8 mouse cellular contexts compared by ENCODE assay signal in genomic region chr10:60825955-60826354, GRCm38 (mm10). TPM values are rescaled to one million over a fixed set of nuclear protein-coding genes. Genes with fewer than 3 reads are reported as not detected.
DNase-seq lines count a peak whose midpoint lies in the region; ATAC-seq lines count a peak whose summit lies in the region.

No protein-coding gene starts in this region.

- no peaks in the 10 kb centered on the region for H3K9me3 ChIP-seq in intestine, embryonic 14.5 days (ENCODE audit: control insufficient read depth, low read length)
- H3K9me3 ChIP-seq in intestine, embryonic 16.5 days (ENCODE audit: control insufficient read depth, low read length) = no peaks in the 10 kb centered on the region
- no peaks in the 10 kb centered on the region for H3K9me3 ChIP-seq in embryonic facial prominence, embryonic 12.5 days
- H3K9me3 ChIP-seq in hindbrain, embryonic 12.5 days (replicated peaks) = no peaks in the 10 kb centered on the region
- no peaks in the 10 kb centered on the region for H3K9me3 ChIP-seq in midbrain, embryonic 15.5 days

- H3K4me3 ChIP-seq in intestine, embryonic 14.5 days (ENCODE audit: low read depth, low read length) = no peak overlapping the region
- no peak overlapping the region for H3K4me3 ChIP-seq in intestine, embryonic 16.5 days (ENCODE audit: low read length)
- peak overlapping the region; percentile 35; the same call in 1 of the 2 replicates for H3K4me3 ChIP-seq in embryonic facial prominence, embryonic 12.5 days
- no peak overlapping the region for H3K4me3 ChIP-seq in hindbrain, embryonic 12.5 days
- peak overlapping the region; percentile 47 for H3K4me3 ChIP-seq in midbrain, embryonic 15.5 days

- DNase-seq in intestine, embryonic 14.5 days (ENCODE audit: low spot score) = no peak
- no peak for DNase-seq in ovary, postnatal 14 days (ENCODE audit: low spot score)
- DNase-seq in gastrocnemius, postnatal 4 days (ENCODE audit: low spot score in 2 of 2) = no peak
- no peak for DNase-seq in thymus, adult 18-20 months

- ATAC-seq in intestine, embryonic 14.5 days (replicated peaks; ENCODE audit: low FRiP score, low TSS enrichment, low read depth) = no peak
- ATAC-seq in intestine, embryonic 16.5 days = no peak
- no peak for ATAC-seq in embryonic facial prominence, embryonic 12.5 days (ENCODE audit: insufficient number of reproducible peaks, insufficient read depth, low FRiP score, low TSS enrichment)
- no peak for ATAC-seq in hindbrain, embryonic 12.5 days (ENCODE audit: low FRiP score)
- ATAC-seq in midbrain, embryonic 15.5 days (replicated peaks) = no peak

- peaks cover 38% of the 10 kb centered on the region for H3K4me1 ChIP-seq in intestine, embryonic 14.5 days (replicated peaks; ENCODE audit: control insufficient read depth, insufficient read depth, low read length)
- peaks cover 41% of the 10 kb centered on the region for H3K4me1 ChIP-seq in intestine, embryonic 16.5 days (ENCODE audit: control insufficient read depth, insufficient read depth, low read length)
- peaks cover 72% of the 10 kb centered on the region for H3K4me1 ChIP-seq in embryonic facial prominence, embryonic 12.5 days
- H3K4me1 ChIP-seq in hindbrain, embryonic 12.5 days = peaks cover 38% of the 10 kb centered on the region
- H3K4me1 ChIP-seq in midbrain, embryonic 15.5 days = peaks cover 42% of the 10 kb centered on the region

- H3K9ac ChIP-seq in intestine, embryonic 14.5 days (ENCODE audit: low read length) = no peak overlapping the region
- H3K9ac ChIP-seq in intestine, embryonic 16.5 days (ENCODE audit: low read depth, low read length) = no peak overlapping the region
- peak overlapping the region; percentile 48; the same call in 1 of the 2 replicates for H3K9ac ChIP-seq in embryonic facial prominence, embryonic 12.5 days
- H3K9ac ChIP-seq in hindbrain, embryonic 12.5 days = no peak overlapping the region
- H3K9ac ChIP-seq in midbrain, embryonic 15.5 days = no peak overlapping the region; the same call in 1 of the 2 replicates

- H3K27me3 ChIP-seq in intestine, embryonic 14.5 days (replicated peaks; ENCODE audit: control insufficient read depth, insufficient read depth, low read length) = peaks cover 18% of the 10 kb centered on the region
- H3K27me3 ChIP-seq in intestine, embryonic 16.5 days (replicated peaks; ENCODE audit: control insufficient read depth, insufficient read depth, low read length) = peaks cover 17% of the 10 kb centered on the region
- peaks cover 38% of the 10 kb centered on the region for H3K27me3 ChIP-seq in embryonic facial prominence, embryonic 12.5 days
- peaks cover 80% of the 10 kb centered on the region for H3K27me3 ChIP-seq in hindbrain, embryonic 12.5 days
- peaks cover 30% of the 10 kb centered on the region for H3K27me3 ChIP-seq in midbrain, embryonic 15.5 days (replicated peaks)

- H3K4me2 ChIP-seq in intestine, embryonic 14.5 days (ENCODE audit: low read length) = peak overlapping the region; percentile 64; the same call in 1 of the 2 replicates
- H3K4me2 ChIP-seq in intestine, embryonic 16.5 days (ENCODE audit: low read depth, low read length) = no peak overlapping the region
- H3K4me2 ChIP-seq in embryonic facial prominence, embryonic 12.5 days (replicated peaks) = peak overlapping the region; percentile 73
- peak overlapping the region; percentile 67; the same call in 1 of the 2 replicates for H3K4me2 ChIP-seq in hindbrain, embryonic 12.5 days (replicated peaks)
- peak overlapping the region; percentile 96 for H3K4me2 ChIP-seq in midbrain, embryonic 15.5 days

- H3K27ac ChIP-seq in intestine, embryonic 14.5 days (ENCODE audit: low read depth) = no peak overlapping the region
- H3K27ac ChIP-seq in intestine, embryonic 16.5 days (ENCODE audit: low read length) = no peak overlapping the region
- no peak overlapping the region for H3K27ac ChIP-seq in embryonic facial prominence, embryonic 12.5 days
- H3K27ac ChIP-seq in hindbrain, embryonic 12.5 days = no peak overlapping the region
- H3K27ac ChIP-seq in midbrain, embryonic 15.5 days = no peak overlapping the region

- 53% methylated on average over 6 of the region's 6 CpGs for WGBS in intestine, embryonic 14.5 days
- 58% methylated on average over 6 of the region's 6 CpGs for WGBS in intestine, embryonic 16.5 days
- WGBS in embryonic facial prominence, embryonic 12.5 days = 53% methylated on average over 6 of the region's 6 CpGs
- 47% methylated on average over 6 of the region's 6 CpGs for WGBS in hindbrain, embryonic 12.5 days
- 61% methylated on average over 6 of the region's 6 CpGs for WGBS in midbrain, embryonic 15.5 days

- H3K36me3 ChIP-seq in intestine, embryonic 14.5 days (ENCODE audit: control insufficient read depth, insufficient read depth, low read length) = no peaks in the 10 kb centered on the region
- no peaks in the 10 kb centered on the region for H3K36me3 ChIP-seq in intestine, embryonic 16.5 days (ENCODE audit: control insufficient read depth, insufficient read depth, low read length)
- H3K36me3 ChIP-seq in embryonic facial prominence, embryonic 12.5 days = no peaks in the 10 kb centered on the region
- no peaks in the 10 kb centered on the region for H3K36me3 ChIP-seq in hindbrain, embryonic 12.5 days
- no peaks in the 10 kb centered on the region for H3K36me3 ChIP-seq in midbrain, embryonic 15.5 days (replicated peaks)

RNA-seq across cellular contexts. Expression of gene Unc5b, which starts 5.4 kb away (rescaled TPM):
- polyA plus RNA-seq in intestine, embryonic 14.5 days (2014; fragmentation: Nextera tagmentation; extraction: Ambion mirVana) = 5.0 and 5.2 TPM in 2 replicates
- polyA plus RNA-seq in intestine, embryonic 16.5 days (2015; fragmentation: Nextera tagmentation; extraction: Ambion mirVana) = 4.3 and 4.6 TPM in 2 replicates
- 5.7 and 6.3 TPM in 2 replicates for polyA plus RNA-seq in embryonic facial prominence, embryonic 12.5 days (2016; fragmentation: Nextera tagmentation; extraction: Ambion mirVana)
- polyA plus RNA-seq in hindbrain, embryonic 12.5 days (2016; fragmentation: Nextera tagmentation; extraction: Ambion mirVana) = 3.4 and 4.3 TPM in 2 replicates
- 2.8 and 2.9 TPM in 2 replicates for polyA plus RNA-seq in midbrain, embryonic 15.5 days (2015; fragmentation: Nextera tagmentation; extraction: Ambion mirVana)
- total RNA-seq in gastrocnemius, postnatal 4 days (2021) = 10 to 100 TPM; 15.2 to 16.1 TPM

Comparison
In these comparisons a context has a peak if more than half of its experiments do, and no peak if none do; other contexts are left out.
1. H3K4me3 ChIP-seq: peak in embryonic facial prominence, embryonic 12.5 days (single experiment) and midbrain, embryonic 15.5 days (single experiment); none in intestine, embryonic 14.5 days (single experiment), intestine, embryonic 16.5 days (single experiment) and hindbrain, embryonic 12.5 days (single experiment).